Mouse (Mus musculus) embryonic facial prominence, embryonic 15.5 days (tissue): ENCODE measurements around the gene Ptprg. TPM values are rescaled to one million over a fixed set of nuclear protein-coding genes. Genes with fewer than 3 reads are reported as not detected.

Experiments used
- ATAC-seq: fragments of 200-750 bp; cut with Nextera tagmentation; 2 replicates; pipeline ENCODE4 v1.8.0; 2017; ENCODE audit warnings: low read depth, moderate TSS enrichment; ENCODE audit not compliant: insufficient number of reproducible peaks, low FRiP score, low TSS enrichment
- H3K27ac ChIP-seq: fragments of 300-500 bp; sonication (generic); replicated peaks from 2 replicates; pipeline ENCODE4 v1.5.1; 2015; ENCODE audit warnings: mild to moderate bottlenecking, inconsistent platforms
- H3K27me3 ChIP-seq: fragments of 300-500 bp; sonication (generic); 2 replicates; pipeline ENCODE4 v1.6.1; 2015; ENCODE audit warnings: inconsistent platforms
- H3K36me3 ChIP-seq: fragments of 300-500 bp; sonication (generic); 2 replicates; pipeline ENCODE4 v1.6.1; 2015; ENCODE audit warnings: mild to moderate bottlenecking, inconsistent platforms
- H3K4me1 ChIP-seq: fragments of 300-500 bp; sonication (generic); 2 replicates; pipeline ENCODE4 v1.6.1; 2015; ENCODE audit warnings: inconsistent platforms
- H3K4me2 ChIP-seq: fragments of 300-500 bp; sonication (generic); replicated peaks from 2 replicates; pipeline ENCODE4 v1.6.1; 2015; ENCODE audit warnings: mild to moderate bottlenecking, inconsistent platforms
- H3K4me3 ChIP-seq: fragments of 300-500 bp; sonication (generic); replicated peaks from 2 replicates; pipeline ENCODE4 v1.5.1; 2015; ENCODE audit warnings: mild to moderate bottlenecking, inconsistent platforms
- H3K9ac ChIP-seq: fragments of 300-500 bp; sonication (generic); 2 replicates; pipeline ENCODE4 v1.6.1; 2015; ENCODE audit warnings: inconsistent platforms
- H3K9me3 ChIP-seq: fragments of 300-500 bp; sonication (generic); replicated peaks from 2 replicates; pipeline ENCODE4 v1.6.1; 2016; ENCODE audit warnings: inconsistent platforms
- WGBS: fragments of 180-500 bp; shearing (Covaris S2); methylation state at CpG from one replicate; pipeline ENCODE4 v1.1.7; 2015; 5-methylcytosine and 5-hydroxymethylcytosine counted together
- polyA plus RNA-seq: library from polyadenylated mRNA; unstranded; fragments of >200 nt; fragmentation: Nextera tagmentation; extraction: Ambion mirVana; gene quantifications from 2 replicates; pipeline ENCODE4 v1.2.1, GENCODE M21; 2015

Gene Ptprg
- polyA plus RNA-seq, 1 experiment from 2014 or later, result 25.6 TPM

DNA sequence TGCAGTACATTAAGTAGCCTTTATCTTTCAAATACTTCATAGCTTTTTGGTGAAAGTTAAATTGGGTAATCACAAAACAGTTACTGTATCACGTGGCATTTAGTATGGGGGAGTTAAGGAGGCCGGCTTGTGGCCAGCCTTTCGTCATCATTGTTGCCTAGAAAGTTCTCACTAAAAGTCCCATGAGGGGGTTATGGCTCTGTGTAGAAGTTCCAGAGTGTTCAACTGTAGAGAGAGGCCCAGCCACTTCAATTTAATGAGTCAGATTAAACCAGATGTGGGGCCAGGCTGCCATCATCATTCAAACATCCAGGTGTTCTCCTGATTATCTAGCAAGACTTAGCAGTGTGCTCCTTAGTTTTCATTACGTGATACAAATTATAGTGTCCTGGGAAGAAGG, 613.9 kb downstream of the Ptprg start:
- no peaks in the 10 kb centered on the region for H3K27me3 ChIP-seq
- no peak overlapping the region for H3K9ac ChIP-seq
- H3K4me2 ChIP-seq, result no peak overlapping the region
- H3K36me3 ChIP-seq, result no peaks in the 10 kb centered on the region
- WGBS, result 76% methylated on average over 4 of the region's 4 CpGs
- no peaks in the 10 kb centered on the region for H3K4me1 ChIP-seq
- H3K4me3 ChIP-seq, result no peak overlapping the region
- no peaks in the 10 kb centered on the region for H3K9me3 ChIP-seq
- no peak for ATAC-seq
- no peak overlapping the region for H3K27ac ChIP-seq

DNA sequence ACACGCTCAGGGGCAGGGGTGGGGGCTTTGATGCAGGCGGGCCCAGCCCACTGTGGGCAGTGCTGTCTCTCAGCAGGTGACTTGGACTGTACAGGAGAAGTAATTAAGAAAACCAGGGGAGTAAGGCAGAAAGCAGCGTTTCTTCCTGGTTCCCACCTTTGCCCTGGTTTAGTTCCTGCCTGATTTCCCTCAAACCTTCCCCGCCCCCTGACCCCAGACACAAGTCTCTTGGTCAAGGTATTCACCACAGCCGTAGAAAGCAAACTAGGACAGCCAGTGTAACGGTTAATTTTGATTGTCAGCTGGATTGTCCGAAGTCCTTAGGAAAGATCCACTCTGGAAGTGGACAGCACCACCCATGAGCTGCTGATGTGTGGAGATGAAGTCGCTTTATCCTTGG, 614.3 kb downstream of the Ptprg start:
- H3K9ac ChIP-seq, result no peak overlapping the region
- ATAC-seq, result no peak
- 82% methylated on average over 8 of the region's 8 CpGs for WGBS
- H3K27me3 ChIP-seq, result no peaks in the 10 kb centered on the region
- no peaks in the 10 kb centered on the region for H3K9me3 ChIP-seq
- no peak overlapping the region for H3K4me2 ChIP-seq
- H3K27ac ChIP-seq, result no peak overlapping the region
- H3K36me3 ChIP-seq, result no peaks in the 10 kb centered on the region
- H3K4me1 ChIP-seq, result no peaks in the 10 kb centered on the region
- H3K4me3 ChIP-seq, result no peak overlapping the region

- no peaks in the 10 kb centered on the region for H3K4me1 ChIP-seq
- H3K36me3 ChIP-seq, result no peaks in the 10 kb centered on the region
- H3K9ac ChIP-seq, result no peak overlapping the region
- H3K9me3 ChIP-seq, result no peaks in the 10 kb centered on the region
- H3K4me3 ChIP-seq, result no peak overlapping the region
- no peak overlapping the region for H3K27ac ChIP-seq
- ATAC-seq, result no peak
- no peak overlapping the region for H3K4me2 ChIP-seq
- WGBS, result 45% methylated on average over 5 of the region's 5 CpGs
- no peaks in the 10 kb centered on the region for H3K27me3 ChIP-seq
Observed at GRCm38 (mm10) chr14:12177436-12177835, 624.1 kb downstream of the Ptprg start.

DNA sequence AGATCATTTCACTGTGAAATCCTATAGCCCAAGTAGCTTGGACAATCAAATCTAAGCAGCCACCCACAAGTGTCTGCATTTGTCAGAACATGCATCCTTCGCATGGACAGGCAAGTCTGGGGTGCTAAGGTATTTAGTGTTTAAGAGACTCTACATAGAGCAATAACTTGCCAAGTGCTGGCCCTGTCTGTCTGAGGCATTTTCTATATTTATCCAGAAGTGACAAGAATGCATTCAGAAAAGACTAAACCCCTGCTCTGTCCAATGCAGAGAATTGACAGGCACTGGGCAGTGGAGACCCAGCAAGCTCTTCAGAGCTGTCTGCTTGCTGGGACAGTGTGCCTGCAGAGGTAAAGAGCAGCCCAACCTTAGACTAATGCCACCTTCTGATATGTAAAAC, 625.3 kb downstream of the Ptprg start:
- 73% methylated on average over 1 of the region's 1 CpGs for WGBS

GRCm38 (mm10) chr14:12180116-12180515, 626.8 kb downstream of the Ptprg start:
- no peak overlapping the region for H3K9ac ChIP-seq
- 71% methylated on average over 3 of the region's 3 CpGs for WGBS
- H3K4me3 ChIP-seq, result no peak overlapping the region
- no peaks in the 10 kb centered on the region for H3K36me3 ChIP-seq
- H3K4me2 ChIP-seq, result no peak overlapping the region
- no peaks in the 10 kb centered on the region for H3K27me3 ChIP-seq
- no peaks in the 10 kb centered on the region for H3K4me1 ChIP-seq
- H3K9me3 ChIP-seq, result no peaks in the 10 kb centered on the region
- no peak overlapping the region for H3K27ac ChIP-seq
- no peak for ATAC-seq

More for the DNA sequence above, 625.3 kb downstream of the Ptprg start:
- Histone ChIP-seq H3K9me3 (no peaks in the 10 kb centered on the region), H3K4me2 (no peak overlapping the region), H3K4me1 (no peaks in the 10 kb centered on the region), H3K4me3 (no peak overlapping the region), H3K27me3 (no peaks in the 10 kb centered on the region), H3K27ac (no peak overlapping the region), H3K36me3 (no peaks in the 10 kb centered on the region), H3K9ac (no peak overlapping the region)
- ATAC-seq, result no peak

- Histone ChIP-seq H3K4me3 (no peak overlapping the region), H3K27me3 (no peaks in the 10 kb centered on the region), H3K4me1 (no peaks in the 10 kb centered on the region), H3K9ac (no peak overlapping the region), H3K9me3 (no peaks in the 10 kb centered on the region), H3K27ac (no peak overlapping the region), H3K4me2 (no peak overlapping the region), H3K36me3 (no peaks in the 10 kb centered on the region)
- ATAC-seq, result no peak; the same call in 1 of the 2 replicates
- WGBS, result 58% methylated on average over 4 of the region's 4 CpGs
Observed at GRCm38 (mm10) chr14:12185040-12185439, 631.7 kb downstream of the Ptprg start.

- no peaks in the 10 kb centered on the region for H3K9me3 ChIP-seq
- ATAC-seq, result no peak
- no peak overlapping the region for H3K9ac ChIP-seq
- no peak overlapping the region for H3K27ac ChIP-seq
- no peaks in the 10 kb centered on the region for H3K4me1 ChIP-seq
- no peaks in the 10 kb centered on the region for H3K36me3 ChIP-seq
- no peak overlapping the region for H3K4me3 ChIP-seq
- no peaks in the 10 kb centered on the region for H3K27me3 ChIP-seq
- 24% methylated on average over 4 of the region's 4 CpGs for WGBS
- no peak overlapping the region for H3K4me2 ChIP-seq
Observed at GRCm38 (mm10) chr14:12188352-12188751, 635.0 kb downstream of the Ptprg start.

- no peak for ATAC-seq
- H3K27ac ChIP-seq, result no peak overlapping the region
- H3K4me2 ChIP-seq, result no peak overlapping the region
Observed at GRCm38 (mm10) chr14:12189266-12189665, 635.9 kb downstream of the Ptprg start.

GRCm38 (mm10) chr14:12189717-12190600, 636.6 kb downstream of the Ptprg start:
- WGBS, result 61% methylated on average over 12 of the region's 12 CpGs
- no peak overlapping the region for H3K4me3 ChIP-seq
- no peaks in the 10 kb centered on the region for H3K36me3 ChIP-seq
- ATAC-seq, result no peak
- H3K9ac ChIP-seq, result no peak overlapping the region
- H3K4me1 ChIP-seq, result no peaks in the 10 kb centered on the region
- H3K27me3 ChIP-seq, result no peaks in the 10 kb centered on the region
- H3K9me3 ChIP-seq, result no peaks in the 10 kb centered on the region
- no peak overlapping the region for H3K4me2 ChIP-seq
- no peak overlapping the region for H3K27ac ChIP-seq

More at GRCm38 (mm10) chr14:12189266-12189665, 635.9 kb downstream of the Ptprg start:
- no peaks in the 10 kb centered on the region for H3K36me3 ChIP-seq
- no peak overlapping the region for H3K4me3 ChIP-seq
- H3K9ac ChIP-seq, result no peak overlapping the region
- H3K4me1 ChIP-seq, result no peaks in the 10 kb centered on the region
- no peaks in the 10 kb centered on the region for H3K27me3 ChIP-seq
- WGBS, result 78% methylated on average over 3 of the region's 3 CpGs
- H3K9me3 ChIP-seq, result no peaks in the 10 kb centered on the region

DNA sequence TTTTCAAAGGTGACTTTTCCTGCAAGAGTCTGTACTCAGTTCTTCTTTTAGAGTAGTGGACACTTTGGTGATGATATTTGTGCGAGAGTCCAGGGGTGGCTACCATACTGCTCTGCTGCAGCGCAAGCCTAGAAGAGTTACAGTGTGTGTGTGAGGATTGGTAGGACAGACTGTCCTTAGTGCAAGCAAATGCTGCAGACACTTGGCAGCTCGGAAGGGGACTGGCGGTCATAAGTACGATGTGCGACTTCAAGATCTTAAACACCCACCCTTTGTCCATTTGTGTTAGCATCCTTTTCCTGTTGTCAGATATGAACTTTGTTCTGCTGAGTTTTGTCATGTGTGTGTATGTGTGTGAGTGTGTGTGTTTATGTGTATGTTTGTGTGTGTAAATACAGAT, 637.7 kb downstream of the Ptprg start:
- no peak for ATAC-seq
- H3K4me3 ChIP-seq, result no peak overlapping the region
- H3K9me3 ChIP-seq, result no peaks in the 10 kb centered on the region
- WGBS, result 91% methylated on average over 6 of the region's 6 CpGs
- H3K4me1 ChIP-seq, result no peaks in the 10 kb centered on the region
- no peak overlapping the region for H3K9ac ChIP-seq
- H3K36me3 ChIP-seq, result no peaks in the 10 kb centered on the region
- H3K27me3 ChIP-seq, result no peaks in the 10 kb centered on the region
- H3K27ac ChIP-seq, result no peak overlapping the region
- no peak overlapping the region for H3K4me2 ChIP-seq

DNA sequence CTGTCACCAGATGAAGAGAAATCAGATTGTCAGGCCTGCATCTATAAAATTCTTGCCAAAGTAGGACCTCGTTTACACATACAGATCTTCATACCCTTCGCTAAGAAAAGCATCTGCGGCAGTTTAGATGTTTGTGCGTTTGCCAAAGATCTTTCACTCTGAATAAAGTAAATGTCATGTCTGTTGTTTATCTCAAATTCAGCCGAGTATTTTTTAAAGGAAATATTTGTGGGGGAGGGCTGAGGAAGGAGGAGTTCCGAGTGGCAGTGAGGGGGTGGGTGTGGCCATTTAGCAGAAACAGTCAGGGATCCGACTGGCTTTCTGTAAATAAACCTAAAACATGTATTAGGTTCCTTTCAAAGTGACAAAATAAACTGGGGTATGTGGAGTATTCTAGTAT, 645.4 kb downstream of the Ptprg start:
- ATAC-seq, result no peak

More for the DNA sequence above, 645.4 kb downstream of the Ptprg start:
- Histone ChIP-seq H3K36me3 (no peaks in the 10 kb centered on the region), H3K4me3 (no peak overlapping the region), H3K9ac (no peak overlapping the region), H3K4me2 (no peak overlapping the region), H3K9me3 (no peaks in the 10 kb centered on the region), H3K4me1 (no peaks in the 10 kb centered on the region), H3K27me3 (no peaks in the 10 kb centered on the region), H3K27ac (no peak overlapping the region)
- 30% methylated on average over 7 of the region's 7 CpGs for WGBS
